Mouse (Mus musculus) kidney, adult 2 months (tissue): ENCODE measurements around the gene Sde2. TPM values are rescaled to one million over a fixed set of nuclear protein-coding genes. Genes with fewer than 3 reads are reported as not detected.

Experiments used
- DNase-seq: peaks from one replicate; pipeline ENCODE4 v3.0.0; 2021
- H3K27ac ChIP-seq: fragments of 200-500 bp; 2 replicates; pipeline ENCODE4 v1.5.1; 2012; ENCODE audit warnings: low read depth, low read length, control low read depth, inconsistent platforms; ENCODE audit not compliant: insufficient read depth
- H3K27me3 ChIP-seq: fragments of 200-500 bp; replicated peaks from 2 replicates; pipeline ENCODE4 v1.6.1; 2012; ENCODE audit warnings: mild to moderate bottlenecking, moderate library complexity, low read length, inconsistent platforms; ENCODE audit not compliant: control insufficient read depth, insufficient read depth
- H3K36me3 ChIP-seq: fragments of 200-500 bp; 2 replicates; pipeline ENCODE4 v1.6.1; 2012; ENCODE audit warnings: mild to moderate bottlenecking, moderate library complexity, low read length, inconsistent platforms; ENCODE audit not compliant: control insufficient read depth, insufficient read depth
- H3K4me1 ChIP-seq: fragments of 200-500 bp; 2 replicates; pipeline ENCODE4 v1.6.1; 2011; ENCODE audit warnings: low read length; ENCODE audit not compliant: control insufficient read depth, insufficient read depth
- H3K4me3 ChIP-seq: fragments of 200-500 bp; 2 replicates; pipeline ENCODE4 v1.5.1; 2011; ENCODE audit warnings: mild to moderate bottlenecking, low read depth, low read length, control low read depth; ENCODE audit not compliant: insufficient read depth
- CTCF ChIP-seq: fragments of 200-500 bp; conservative IDR thresholded peaks from 2 replicates; pipeline ENCODE4 v1.5.1; 2011; ENCODE audit warnings: low read depth, mild to moderate bottlenecking, control low read depth, low read length, moderate library complexity, mixed read lengths; ENCODE audit not compliant: insufficient read depth, insufficient read length
- POLR2A ChIP-seq: fragments of 200-500 bp; IDR thresholded peaks from one replicate; pipeline ENCODE4 v1.6.1; 2011; ENCODE audit warnings: low read depth, low read length, control low read depth
- WGBS: fragments of 180-500 bp; shearing (Covaris S2); methylation state at CpG from one replicate; pipeline ENCODE4 v1.1.7; 2018; 5-methylcytosine and 5-hydroxymethylcytosine counted together
- polyA plus RNA-seq: library from polyadenylated mRNA; depleted of rRNA; stranded (reverse); fragments of >200 nt; gene quantifications from 2 replicates; pipeline ENCODE4 v1.2.3, GENCODE M21; 2012

The Sde2 gene
- polyA plus RNA-seq, 1 experiment: 8.4 TPM

DNA sequence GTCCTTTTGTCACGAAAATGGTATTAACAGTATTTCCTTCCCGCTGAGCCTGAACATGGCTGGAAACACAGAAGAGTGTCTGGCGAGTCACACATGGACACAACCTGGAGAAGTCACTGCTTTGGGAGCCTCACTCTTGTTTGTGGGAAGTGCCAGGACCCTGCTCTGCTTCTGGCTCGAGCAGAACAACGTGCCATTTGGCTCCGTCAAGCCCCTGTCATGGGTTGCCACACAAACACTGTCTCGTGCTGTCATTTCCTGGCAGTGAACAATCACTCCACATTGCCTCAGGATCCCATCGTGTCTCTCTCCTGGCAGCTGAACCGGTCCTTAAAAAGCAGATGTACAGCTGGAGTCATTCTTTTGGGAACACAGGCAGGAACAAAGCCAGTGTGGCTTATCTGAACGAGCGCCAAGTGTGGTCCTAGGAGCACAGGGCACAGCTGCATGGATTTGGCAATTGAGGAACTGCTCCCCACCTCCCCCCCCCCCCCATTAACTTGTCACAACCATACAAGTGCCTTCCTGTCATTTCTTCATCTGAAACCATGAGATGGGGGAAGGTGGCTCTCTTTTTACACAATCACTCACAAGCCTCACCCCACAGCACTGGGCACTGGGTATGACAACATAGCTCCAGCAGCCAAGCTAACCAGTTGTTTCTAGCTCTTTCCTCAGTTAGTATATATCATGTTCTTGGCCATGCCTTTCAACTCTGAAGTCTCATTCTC lies 2.3 kb upstream of the Sde2 start:
- H3K4me1 ChIP-seq: peaks cover 5% of the 10 kb centered on the region; the same call in 1 of the 2 replicates
- no peaks in the 10 kb centered on the region for H3K27me3 ChIP-seq
- WGBS: 17% methylated on average over 11 of the region's 11 CpGs
- H3K27ac ChIP-seq: peak overlapping the region; percentile 79
- TF ChIP-seq POLR2A: no peak
- TF ChIP-seq CTCF: no peak
- no peaks in the 10 kb centered on the region for H3K36me3 ChIP-seq
- DNase-seq: peak; percentile 68
- peak overlapping the region; percentile 16 for H3K4me3 ChIP-seq

DNA sequence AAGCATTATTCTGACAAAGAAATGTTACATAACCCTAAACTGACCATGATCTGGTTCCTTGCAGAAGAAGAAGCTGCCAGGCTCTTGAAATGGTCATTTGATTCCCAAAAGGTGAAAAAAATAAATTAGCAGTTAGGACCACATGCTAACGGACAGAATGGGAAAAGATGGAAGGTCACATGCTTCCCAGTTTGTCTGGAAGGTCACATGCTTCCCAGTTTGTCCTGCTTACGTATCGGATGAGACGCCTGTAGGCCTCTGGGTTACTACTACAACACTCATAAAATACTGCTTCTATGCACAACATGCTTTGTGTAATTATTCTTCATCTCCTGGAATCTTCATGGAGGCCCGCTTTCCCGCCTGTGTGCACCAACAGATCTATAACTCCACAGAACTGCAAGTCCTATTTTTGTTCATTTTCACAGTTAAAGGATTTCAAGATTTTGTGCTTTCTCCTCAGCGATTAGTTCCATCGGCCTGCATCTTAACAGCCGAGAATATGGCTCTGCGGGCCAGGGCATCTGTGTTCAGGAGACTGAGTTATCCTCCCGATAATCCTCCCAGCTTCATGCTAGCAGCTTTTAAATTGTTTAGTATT lies 1.1 kb upstream of the Sde2 start:
- peak; percentile 25 for DNase-seq

DNA sequence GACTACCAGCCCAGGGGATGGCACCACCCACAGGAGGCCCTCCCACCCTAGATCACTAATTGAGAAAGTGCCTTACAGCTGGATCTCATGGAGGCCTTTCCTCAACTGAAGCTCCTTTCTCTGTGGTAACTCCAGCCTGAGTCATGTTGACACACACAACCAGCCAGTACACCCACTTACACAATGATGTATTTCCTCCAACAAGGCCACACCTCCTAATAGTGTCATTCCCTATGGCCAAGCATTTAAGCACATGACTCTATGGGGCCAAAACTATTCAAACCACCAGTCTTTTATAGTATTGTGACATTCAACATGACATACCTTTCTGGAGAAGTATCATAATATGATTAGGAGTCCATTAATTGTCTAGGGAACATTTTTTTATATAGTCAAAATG lies 7.8 kb downstream of the Sde2 start:
- no peak for DNase-seq
- Histone ChIP-seq H3K27me3 (no peaks in the 10 kb centered on the region), H3K27ac (no peak overlapping the region), H3K4me1 (no peaks in the 10 kb centered on the region), H3K36me3 (peaks cover 4% of the 10 kb centered on the region), H3K4me3 (no peak overlapping the region)
- TF ChIP-seq POLR2A (no peak), CTCF (no peak)

More for the DNA sequence above, 1.1 kb upstream of the Sde2 start:
- TF ChIP-seq POLR2A (no peak), CTCF (no peak)
- no peaks in the 10 kb centered on the region for H3K27me3 ChIP-seq
- peak overlapping the region; percentile 96 for H3K27ac ChIP-seq
- H3K36me3 ChIP-seq: no peaks in the 10 kb centered on the region
- WGBS: 47% methylated on average over 11 of the region's 11 CpGs
- peaks cover 5% of the 10 kb centered on the region; the same call in 1 of the 2 replicates for H3K4me1 ChIP-seq
- no peak overlapping the region for H3K4me3 ChIP-seq

DNA sequence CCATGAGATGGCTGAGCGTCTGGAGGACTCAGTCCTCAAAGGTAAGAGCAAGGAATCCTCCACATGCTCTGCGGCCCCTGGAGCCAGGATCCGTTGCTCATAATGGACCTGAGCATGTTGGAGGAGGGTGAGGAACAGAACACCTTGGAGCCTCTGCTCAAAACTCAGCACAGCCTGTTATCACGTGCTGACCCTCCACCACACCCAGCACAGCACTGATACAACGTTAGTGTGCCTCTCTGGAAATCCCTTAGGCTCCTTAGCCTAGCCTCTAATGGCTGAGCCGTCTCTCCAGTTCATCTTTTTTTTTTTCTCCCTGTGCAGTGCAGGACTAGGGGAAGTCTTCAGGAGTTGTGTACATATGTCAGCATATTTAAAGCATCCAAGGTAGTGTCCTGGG lies 9.1 kb downstream of the Sde2 start:
- H3K36me3 ChIP-seq: peaks cover 4% of the 10 kb centered on the region
- no peak overlapping the region for H3K27ac ChIP-seq
- no peak overlapping the region for H3K4me3 ChIP-seq
- TF ChIP-seq CTCF: no peak
- TF ChIP-seq POLR2A: no peak
- H3K27me3 ChIP-seq: no peaks in the 10 kb centered on the region
- H3K4me1 ChIP-seq: no peaks in the 10 kb centered on the region
- 85% methylated on average over 6 of the region's 6 CpGs for WGBS
- no peak for DNase-seq

DNA sequence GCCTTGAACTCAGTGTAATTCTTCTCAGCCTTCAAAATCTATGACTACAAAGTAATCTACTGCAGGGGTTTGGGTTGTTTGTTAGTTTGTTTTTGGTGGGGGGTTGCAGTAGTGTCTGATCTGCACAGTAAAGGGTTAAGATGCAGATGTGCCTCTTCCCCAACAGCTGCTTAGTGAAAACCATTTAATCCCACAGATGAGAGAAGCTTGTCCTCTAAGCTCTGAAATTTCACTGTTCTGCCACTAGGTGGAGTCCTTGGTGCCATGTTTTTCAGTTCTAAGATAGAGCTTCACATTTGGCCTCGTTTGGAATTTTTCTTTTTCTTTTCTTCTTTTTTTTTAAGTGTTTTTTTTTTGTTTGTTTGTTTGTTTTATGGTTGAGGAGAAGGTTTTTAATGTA lies 12.7 kb downstream of the Sde2 start:
- peak; percentile 36 for DNase-seq
- TF ChIP-seq CTCF (peak; percentile 44), POLR2A (no peak)
- H3K4me3 ChIP-seq: no peak overlapping the region
- H3K27ac ChIP-seq: no peak overlapping the region
- H3K27me3 ChIP-seq: no peaks in the 10 kb centered on the region
- H3K4me1 ChIP-seq: no peaks in the 10 kb centered on the region
- H3K36me3 ChIP-seq: peaks cover 6% of the 10 kb centered on the region
- WGBS: 6% methylated on average over 1 of the region's 1 CpGs

DNA sequence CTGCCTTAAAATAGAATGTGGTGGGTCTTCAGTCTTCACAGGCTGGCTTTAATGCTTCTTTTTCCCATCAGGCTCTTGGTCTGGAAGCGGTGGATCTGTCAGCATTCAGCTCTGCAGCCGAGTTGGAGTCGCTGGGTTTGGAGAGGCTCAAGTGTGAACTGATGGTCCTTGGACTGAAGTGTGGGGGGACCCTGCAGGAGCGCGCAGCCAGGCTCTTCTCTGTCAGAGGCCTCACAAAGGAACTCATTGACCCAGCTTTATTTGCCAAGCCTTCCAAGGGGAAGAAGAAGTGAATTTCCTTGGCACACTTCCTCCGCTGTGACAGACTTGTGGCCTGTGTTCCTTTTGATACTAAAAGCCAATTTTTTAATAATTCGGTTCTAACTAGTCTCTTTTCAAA lies 15.1 kb downstream of the Sde2 start:
- peaks cover 6% of the 10 kb centered on the region for H3K36me3 ChIP-seq
- no peak for DNase-seq
- H3K27ac ChIP-seq: no peak overlapping the region
- H3K27me3 ChIP-seq: no peaks in the 10 kb centered on the region
- no peak for TF ChIP-seq POLR2A
- no peak for TF ChIP-seq CTCF
- no peaks in the 10 kb centered on the region for H3K4me1 ChIP-seq
- 90% methylated on average over 7 of the region's 7 CpGs for WGBS
- H3K4me3 ChIP-seq: no peak overlapping the region

DNA sequence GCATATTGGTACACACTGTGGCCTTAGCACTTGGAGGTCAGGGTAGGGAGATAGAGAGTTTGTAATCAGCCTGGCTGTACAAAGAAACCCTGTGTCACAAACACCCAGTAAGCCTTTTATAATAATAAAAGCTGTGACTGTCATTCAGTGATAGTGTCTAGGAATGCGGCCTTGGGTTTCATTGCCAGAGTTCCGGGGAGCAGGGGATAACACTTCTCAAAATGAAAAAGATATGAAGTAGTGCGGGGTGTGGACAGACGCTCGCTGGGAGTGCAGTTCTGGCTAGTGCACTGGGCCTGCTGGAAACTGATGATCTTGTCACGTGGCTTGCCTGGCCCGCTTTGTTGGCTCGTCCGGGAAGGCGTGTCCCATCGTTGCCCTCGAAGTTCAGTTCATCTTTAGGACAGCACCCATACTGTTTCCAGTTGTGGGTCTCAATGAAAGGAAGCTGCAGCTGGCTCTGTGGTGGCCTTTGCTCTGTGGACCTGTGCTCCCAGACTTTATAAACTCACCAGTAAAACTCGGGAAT lies 19.3 kb downstream of the Sde2 start:
- DNase-seq: no peak
- H3K36me3 ChIP-seq: peaks cover 4% of the 10 kb centered on the region; the same call in 1 of the 2 replicates
- H3K4me3 ChIP-seq: no peak overlapping the region
- H3K27ac ChIP-seq: no peak overlapping the region
- H3K27me3 ChIP-seq: no peaks in the 10 kb centered on the region
- WGBS: 74% methylated on average over 13 of the region's 13 CpGs
- H3K4me1 ChIP-seq: no peaks in the 10 kb centered on the region
- no peak for TF ChIP-seq POLR2A
- TF ChIP-seq CTCF: no peak
